Mouse (Mus musculus) midbrain, postnatal 0 days (tissue): Measurements from ENCODE around the gene Tatdn2. TPM values are rescaled to one million over a fixed set of nuclear protein-coding genes. Genes with fewer than 3 reads are reported as not detected.

ENCODE experiments used
- ATAC-seq: fragments of 200-750 bp; cut with Nextera tagmentation; 2 replicates; pipeline ENCODE4 v1.8.0; 2017; ENCODE audit warnings: moderate number of reproducible peaks, mild to moderate bottlenecking, moderate TSS enrichment, moderate library complexity; ENCODE audit not compliant: low FRiP score
- DNase-seq: peaks from one replicate; pipeline ENCODE4 v3.0.0-alpha.2; 2015; ENCODE audit warnings: low spot score
- H3K27ac ChIP-seq: fragments of 300-500 bp; sonication (generic); 2 replicates; pipeline ENCODE4 v1.5.1; 2014; ENCODE audit warnings: low read depth, mild to moderate bottlenecking, low read length, mixed read lengths
- H3K27me3 ChIP-seq: fragments of 300-500 bp; sonication (generic); 2 replicates; pipeline ENCODE4 v1.6.1; 2014; ENCODE audit warnings: low read length, control low read depth, mixed read lengths; ENCODE audit not compliant: insufficient read depth
- H3K36me3 ChIP-seq: fragments of 300-500 bp; sonication (generic); 2 replicates; pipeline ENCODE4 v1.6.1; 2014; ENCODE audit warnings: low read length, control low read depth, mixed read lengths; ENCODE audit not compliant: insufficient read depth
- H3K4me1 ChIP-seq: fragments of 300-500 bp; sonication (generic); 2 replicates; pipeline ENCODE4 v1.6.1; 2014; ENCODE audit warnings: mild to moderate bottlenecking, control low read depth, antibody characterized with exemption, low read length, mixed read lengths; ENCODE audit not compliant: insufficient read depth
- H3K4me2 ChIP-seq: fragments of 300-500 bp; sonication (generic); 2 replicates; pipeline ENCODE4 v1.6.1; 2014; ENCODE audit warnings: low read depth, mild to moderate bottlenecking, low read length, mixed read lengths; ENCODE audit not compliant: poor library complexity, severe bottlenecking
- H3K4me3 ChIP-seq: fragments of 300-500 bp; sonication (generic); 2 replicates; pipeline ENCODE4 v1.5.1; 2014; ENCODE audit warnings: low read depth, mild to moderate bottlenecking, low read length, moderate library complexity
- H3K9ac ChIP-seq: fragments of 300-500 bp; sonication (generic); replicated peaks from 2 replicates; pipeline ENCODE4 v1.6.1; 2014; ENCODE audit warnings: mild to moderate bottlenecking, low read length, moderate library complexity, mixed read lengths; ENCODE audit not compliant: poor library complexity, severe bottlenecking
- H3K9me3 ChIP-seq: fragments of 300-500 bp; sonication (generic); 2 replicates; pipeline ENCODE4 v1.6.1; 2016; ENCODE audit warnings: low read length, control low read depth
- CTCF ChIP-seq: IDR thresholded peaks from 2 replicates; pipeline ENCODE4 v1.5.1; 2016; ENCODE audit warnings: antibody characterized with exemption, mild to moderate bottlenecking
- WGBS: fragments of 180-500 bp; shearing (Covaris S2); extraction: QIAGEN DNeasy Blood & Tissue Kit; methylation state at CpG from one replicate; pipeline ENCODE4 v1.1.7; 2014; 5-methylcytosine and 5-hydroxymethylcytosine counted together
- polyA plus RNA-seq: library from polyadenylated mRNA; unstranded; fragments of >200 nt; fragmentation: Nextera tagmentation; extraction: Ambion mirVana; gene quantifications from 2 replicates; pipeline ENCODE4 v1.2.1, GENCODE M21; 2015
- total RNA-seq: library from RNA; depleted of rRNA; stranded (reverse); fragments of >200 nt; gene quantifications from 2 replicates; pipeline ENCODE4 v1.2.3, GENCODE M21; 2014

Gene Tatdn2
- total and polyA plus RNA-seq, 2 experiments from 2014 or later, result 1.5 to 63.4 TPM

GRCm38 (mm10) chr6:113654753-113655397 is 42.0 kb upstream of the Tatdn2 start:
- H3K4me1 ChIP-seq, result no peaks in the 10 kb centered on the region
- H3K27me3 ChIP-seq, result no peaks in the 10 kb centered on the region
- ATAC-seq, result no peak
- no peak for TF ChIP-seq CTCF
- WGBS, result 87% methylated on average over 16 of the region's 16 CpGs
- no peaks in the 10 kb centered on the region for H3K9me3 ChIP-seq
- DNase-seq, result no peak
- H3K36me3 ChIP-seq, result no peaks in the 10 kb centered on the region
- H3K27ac ChIP-seq, result no peak overlapping the region
- H3K9ac ChIP-seq, result no peak overlapping the region
- no peak overlapping the region for H3K4me3 ChIP-seq
- no peak overlapping the region for H3K4me2 ChIP-seq

- DNase-seq (no peak), ATAC-seq (no peak)
- H3K4me1 ChIP-seq, result no peaks in the 10 kb centered on the region
- no peak overlapping the region for H3K27ac ChIP-seq
- H3K4me2 ChIP-seq, result no peak overlapping the region
- no peak overlapping the region for H3K4me3 ChIP-seq
- H3K9ac ChIP-seq, result no peak overlapping the region
- H3K36me3 ChIP-seq, result no peaks in the 10 kb centered on the region
- TF ChIP-seq CTCF, result no peak
- H3K9me3 ChIP-seq, result no peaks in the 10 kb centered on the region
- 93% methylated on average over 3 of the region's 3 CpGs for WGBS
- no peaks in the 10 kb centered on the region for H3K27me3 ChIP-seq
Observed at GRCm38 (mm10) chr6:113655475-113655874, 41.4 kb upstream of the Tatdn2 start.

- Histone ChIP-seq H3K36me3 (no peaks in the 10 kb centered on the region), H3K9ac (no peak overlapping the region), H3K4me2 (no peak overlapping the region), H3K27ac (no peak overlapping the region), H3K27me3 (no peaks in the 10 kb centered on the region), H3K4me1 (no peaks in the 10 kb centered on the region), H3K4me3 (no peak overlapping the region), H3K9me3 (no peaks in the 10 kb centered on the region)
- no peak for ATAC-seq
- 79% methylated on average over 6 of the region's 6 CpGs for WGBS
- TF ChIP-seq CTCF, result no peak
- no peak for DNase-seq
Observed at GRCm38 (mm10) chr6:113656847-113657246, 40.0 kb upstream of the Tatdn2 start.

GRCm38 (mm10) chr6:113658226-113658625 is 38.6 kb upstream of the Tatdn2 start:
- no peaks in the 10 kb centered on the region for H3K36me3 ChIP-seq

GRCm38 (mm10) chr6:113659648-113660491 is 37.0 kb upstream of the Tatdn2 start:
- Histone ChIP-seq H3K9me3 (no peaks in the 10 kb centered on the region), H3K4me3 (no peak overlapping the region), H3K4me2 (no peak overlapping the region), H3K27ac (no peak overlapping the region), H3K27me3 (no peaks in the 10 kb centered on the region), H3K36me3 (no peaks in the 10 kb centered on the region), H3K9ac (no peak overlapping the region), H3K4me1 (no peaks in the 10 kb centered on the region)
- DNase-seq, result no peak
- WGBS, result 73% methylated on average over 8 of the region's 8 CpGs
- no peak for ATAC-seq
- TF ChIP-seq CTCF, result no peak

More at GRCm38 (mm10) chr6:113658226-113658625, 38.6 kb upstream of the Tatdn2 start:
- TF ChIP-seq CTCF, result no peak
- Histone ChIP-seq H3K27me3 (no peaks in the 10 kb centered on the region), H3K27ac (no peak overlapping the region), H3K9me3 (no peaks in the 10 kb centered on the region), H3K9ac (no peak overlapping the region), H3K4me1 (no peaks in the 10 kb centered on the region), H3K4me2 (no peak overlapping the region), H3K4me3 (no peak overlapping the region)
- 60% methylated on average over 3 of the region's 3 CpGs for WGBS
- DNase-seq (no peak), ATAC-seq (no peak)
